Mouse (Mus musculus) lung, adult 2 months (tissue): ENCODE results near the gene Tsc22d3. TPM values are rescaled to one million over a fixed set of nuclear protein-coding genes. Genes with fewer than 3 reads are reported as not detected.

ENCODE experiments used
- DNase-seq: peaks from one replicate; pipeline ENCODE4 v3.0.0; 2022
- H3K4me1 ChIP-seq: fragments of 200-500 bp; 2 replicates; pipeline ENCODE4 v1.6.1; 2011; ENCODE audit warnings: low read length; ENCODE audit not compliant: control insufficient read depth, insufficient read depth
- H3K4me3 ChIP-seq: fragments of 200-500 bp; replicated peaks from 2 replicates; pipeline ENCODE3; 2011; ENCODE audit warnings: low read depth, mild to moderate bottlenecking, control low read depth, low read length; ENCODE audit errors: extremely low read depth
- CTCF ChIP-seq: fragments of 200-500 bp; IDR thresholded peaks from 2 replicates; pipeline ENCODE4 v1.5.1; 2011; ENCODE audit warnings: mild to moderate bottlenecking, low read length, control low read depth; ENCODE audit not compliant: insufficient read depth
- POLR2A ChIP-seq: fragments of 200-500 bp; IDR thresholded peaks from 2 replicates; pipeline ENCODE4 v1.6.1; 2011; ENCODE audit warnings: low read depth, mild to moderate bottlenecking, control low read depth, low read length, borderline replicate concordance; ENCODE audit errors: extremely low read depth
- WGBS: fragments of 180-500 bp; shearing (Covaris S2); methylation state at CpG from one replicate; pipeline ENCODE4 v1.1.7; 2018; 5-methylcytosine and 5-hydroxymethylcytosine counted together
- polyA plus RNA-seq: library from polyadenylated mRNA; depleted of rRNA; stranded (reverse); fragments of >200 nt; gene quantifications from 2 replicates; pipeline ENCODE4 v1.2.3, GENCODE M21; 2012

Gene Tsc22d3
- polyA plus RNA-seq, 1 experiment, result 128 TPM

DNA sequence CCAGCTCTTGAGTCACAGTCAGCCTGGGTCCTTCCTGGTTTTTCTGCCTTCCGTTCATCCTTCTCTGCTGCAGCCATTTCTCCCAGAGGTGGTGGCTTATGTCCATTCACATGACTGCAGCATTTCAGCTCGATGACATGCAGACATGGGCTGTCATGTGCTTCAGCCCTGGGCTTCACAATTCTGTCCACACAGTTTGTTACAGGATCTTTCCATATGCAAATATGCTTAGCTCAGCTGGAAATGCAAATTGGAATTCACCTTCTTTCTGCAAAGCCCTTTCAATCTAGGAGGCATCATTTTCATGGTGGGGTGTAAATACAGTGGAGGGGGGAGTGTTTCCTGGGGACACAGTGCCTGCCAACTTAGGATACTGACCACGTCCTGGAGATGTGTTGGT lies 66.2 kb downstream of the Tsc22d3 start:
- 71% methylated on average over 3 of the region's 3 CpGs for WGBS
- Histone ChIP-seq H3K4me3 (no peak overlapping the region), H3K4me1 (peaks cover 17% of the 10 kb centered on the region)
- DNase-seq, result no peak
- TF ChIP-seq POLR2A (no peak), CTCF (no peak)

DNA sequence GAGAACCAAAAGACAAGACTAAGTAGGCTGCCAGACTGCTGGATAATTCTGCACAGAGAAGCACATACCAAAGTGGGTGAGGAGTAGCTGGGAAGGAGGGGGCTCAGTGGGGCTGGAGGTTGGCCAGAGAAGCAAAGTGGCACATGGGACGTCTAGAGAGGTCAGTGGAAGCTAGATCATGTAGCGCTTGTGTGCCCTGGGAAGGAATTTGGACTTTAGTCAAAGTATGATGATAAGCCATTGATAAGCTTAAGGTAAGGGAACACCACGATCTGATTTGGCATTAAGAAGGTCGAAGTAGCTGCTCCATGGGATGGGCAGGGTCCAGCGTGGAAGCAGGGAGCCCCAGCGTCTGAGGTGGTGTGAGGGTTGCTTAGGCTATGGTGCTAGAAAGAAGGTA lies 68.1 kb downstream of the Tsc22d3 start:
- 72% methylated on average over 6 of the region's 6 CpGs for WGBS
- DNase-seq, result no peak
- Histone ChIP-seq H3K4me3 (no peak overlapping the region), H3K4me1 (peaks cover 12% of the 10 kb centered on the region)
- TF ChIP-seq CTCF, result no peak

DNA sequence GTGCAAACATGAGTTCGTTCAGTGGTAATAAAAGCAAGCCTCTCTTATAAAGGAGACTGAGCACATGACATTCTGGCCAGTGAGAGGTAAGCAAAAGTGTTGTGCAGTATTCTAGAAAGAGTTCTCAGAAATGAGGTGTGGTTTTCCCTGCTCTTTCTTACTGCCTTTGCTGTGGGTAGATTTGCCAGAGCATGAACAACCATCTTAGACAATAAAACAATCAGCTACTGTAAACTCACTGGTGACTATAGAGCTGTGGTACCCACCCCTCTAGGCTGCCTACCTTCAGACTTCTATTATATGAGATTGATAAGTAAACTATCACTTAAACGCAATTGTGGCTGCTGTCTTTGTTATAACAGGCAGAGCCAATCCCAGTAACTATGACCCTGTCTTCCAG lies 69.1 kb downstream of the Tsc22d3 start:
- 71% methylated on average over 2 of the region's 2 CpGs for WGBS
- TF ChIP-seq CTCF, result no peak
- TF ChIP-seq POLR2A, result no peak
- peaks cover 12% of the 10 kb centered on the region for H3K4me1 ChIP-seq
- H3K4me3 ChIP-seq, result no peak overlapping the region
- DNase-seq, result no peak

DNA sequence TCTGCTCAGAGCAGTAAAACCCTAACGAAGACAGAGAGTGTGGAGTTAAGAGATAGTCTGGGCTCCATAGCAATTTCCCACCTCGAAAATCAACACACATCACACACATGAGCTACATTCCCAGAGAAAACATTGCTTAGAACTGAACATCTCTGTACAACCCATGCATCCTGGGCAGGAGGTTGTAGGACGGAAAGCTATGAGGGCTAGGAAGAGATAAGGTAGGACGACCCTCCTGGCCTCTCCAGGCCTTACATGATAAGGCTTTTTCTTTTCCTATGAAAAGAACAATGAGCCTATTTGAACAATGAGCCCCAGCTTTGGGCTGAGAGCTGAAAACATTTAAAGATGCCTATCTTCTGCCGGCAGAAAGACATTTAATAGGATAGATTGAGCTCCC lies 69.8 kb downstream of the Tsc22d3 start:
- 72% methylated on average over 5 of the region's 5 CpGs for WGBS
- TF ChIP-seq POLR2A (no peak), CTCF (no peak)
- H3K4me1 ChIP-seq, result peaks cover 10% of the 10 kb centered on the region
- no peak for DNase-seq
- H3K4me3 ChIP-seq, result no peak overlapping the region

DNA sequence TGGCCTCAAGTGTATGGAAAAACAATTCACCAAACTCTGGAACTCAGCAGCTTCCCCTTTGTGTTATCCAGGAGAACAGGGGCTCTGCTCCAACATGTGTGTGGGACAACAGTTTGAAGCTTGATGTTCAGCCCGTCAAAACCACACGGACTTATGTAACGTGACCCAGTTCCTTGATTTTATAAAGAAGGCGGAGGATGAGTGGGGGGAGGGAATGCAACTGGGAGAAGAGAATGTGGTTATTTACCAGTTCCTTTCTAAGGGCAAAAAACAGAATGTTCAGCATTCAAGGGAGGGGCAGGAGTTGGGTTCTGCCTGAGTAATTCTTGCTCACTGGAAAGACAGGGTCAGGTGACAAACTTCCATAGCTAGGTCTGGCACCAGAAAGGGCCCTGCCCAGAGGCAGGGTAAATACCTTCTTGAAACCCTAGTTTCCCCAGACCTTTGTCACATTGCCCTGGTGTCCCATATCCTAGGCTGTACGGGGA lies 71.3 kb downstream of the Tsc22d3 start:
- Histone ChIP-seq H3K4me1 (peaks cover 8% of the 10 kb centered on the region), H3K4me3 (no peak overlapping the region)
- TF ChIP-seq POLR2A (no peak), CTCF (no peak)
- DNase-seq, result no peak
- 62% methylated on average over 5 of the region's 5 CpGs for WGBS

DNA sequence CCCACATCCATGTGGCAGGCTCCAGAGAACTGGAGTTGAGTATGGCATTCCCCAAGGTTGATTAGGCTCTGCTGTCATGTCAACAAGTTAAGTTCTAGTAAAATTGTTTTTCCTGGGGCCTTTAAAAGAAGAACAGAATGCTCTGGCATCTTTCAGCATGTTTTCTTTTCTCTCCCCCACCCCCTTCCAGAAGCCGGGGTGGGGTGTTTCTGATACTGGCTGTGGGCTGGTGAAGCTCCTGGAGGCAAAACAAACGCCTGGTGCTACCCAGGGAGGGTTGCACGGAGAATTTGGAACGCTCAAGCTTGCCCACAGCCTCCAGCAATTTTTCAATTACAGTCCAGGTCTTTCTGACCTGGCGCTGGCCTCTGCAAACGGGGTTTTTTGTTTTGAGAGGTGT lies 73.2 kb downstream of the Tsc22d3 start:
- WGBS, result 52% methylated on average over 6 of the region's 6 CpGs
- Histone ChIP-seq H3K4me3 (no peak overlapping the region), H3K4me1 (peaks cover 6% of the 10 kb centered on the region)
- TF ChIP-seq CTCF (no peak), POLR2A (no peak)
- DNase-seq, result no peak

DNA sequence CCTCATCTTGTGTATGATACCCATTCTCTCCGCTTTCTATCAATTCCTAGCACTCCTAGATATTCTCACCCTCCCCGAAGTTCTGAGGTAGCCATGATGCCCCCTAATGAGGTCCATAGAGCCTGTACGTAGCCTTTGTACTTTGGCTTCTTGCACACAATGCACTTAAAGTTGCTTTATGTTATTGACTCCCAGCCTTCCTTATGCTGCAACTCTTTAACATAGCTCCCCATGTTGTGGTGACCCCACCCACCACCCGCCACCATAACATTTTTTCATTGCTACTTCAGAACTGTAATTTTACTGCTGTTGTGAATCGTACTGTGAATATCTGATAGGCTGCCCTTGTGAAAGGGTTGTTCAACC lies 74.2 kb downstream of the Tsc22d3 start:
- H3K4me3 ChIP-seq, result no peak overlapping the region
- TF ChIP-seq POLR2A (no peak), CTCF (no peak)
- 89% methylated on average over 5 of the region's 5 CpGs for WGBS
- no peak for DNase-seq
- peaks cover 6% of the 10 kb centered on the region for H3K4me1 ChIP-seq

DNA sequence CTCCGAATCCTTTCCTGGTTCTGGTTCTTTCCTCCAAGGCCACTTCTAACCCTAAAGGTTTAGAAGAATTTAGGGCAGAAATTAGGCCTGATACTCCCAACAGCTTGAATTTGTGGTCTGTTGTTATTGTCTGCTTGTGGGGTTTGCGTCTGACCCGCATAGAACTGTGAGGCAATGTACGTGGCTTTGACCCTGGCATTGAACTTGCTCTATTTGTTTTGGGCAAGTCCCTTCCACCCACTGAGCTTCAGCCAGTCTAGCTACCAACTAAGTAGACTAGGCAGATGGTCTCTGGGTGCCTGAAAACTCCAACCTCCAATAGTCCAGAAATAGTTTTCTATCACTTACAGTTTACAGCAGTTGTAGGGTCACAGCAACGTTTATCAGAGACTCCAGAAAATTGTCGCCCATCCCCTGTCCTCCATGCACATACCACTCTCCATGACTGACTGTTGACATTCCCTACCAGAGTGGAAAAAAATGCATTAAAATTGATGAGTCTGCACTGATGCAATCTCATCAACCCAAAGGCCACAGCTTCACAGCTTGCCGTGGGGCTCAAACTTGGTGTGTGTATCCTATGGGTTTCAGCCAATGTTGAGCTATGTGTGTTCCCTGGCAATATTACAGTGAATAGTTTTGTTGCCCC lies 74.7 kb downstream of the Tsc22d3 start:
- DNase-seq, result no peak
- Histone ChIP-seq H3K4me3 (no peak overlapping the region), H3K4me1 (peaks cover 6% of the 10 kb centered on the region)
- TF ChIP-seq POLR2A, result no peak
- no peak for TF ChIP-seq CTCF
- WGBS, result 81% methylated on average over 7 of the region's 7 CpGs

DNA sequence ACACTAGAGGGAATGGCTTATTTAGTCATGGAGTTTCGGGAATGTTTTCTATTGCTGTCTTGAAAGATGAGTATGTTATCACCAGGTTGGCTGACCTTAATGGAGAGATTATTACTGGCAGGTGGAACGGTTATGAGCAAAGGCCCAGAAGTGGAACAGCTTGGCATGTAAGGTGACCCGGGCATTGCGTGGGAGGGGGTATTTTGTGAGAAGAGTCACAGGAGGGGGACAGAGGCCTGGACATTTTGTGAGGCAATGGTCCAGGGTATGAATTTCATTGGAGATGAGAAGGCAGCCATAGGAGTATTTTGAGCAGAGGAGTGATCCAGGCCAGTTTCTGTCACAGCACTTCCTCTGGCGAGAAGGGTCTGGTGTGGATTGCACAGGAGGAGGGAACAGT lies 76.2 kb downstream of the Tsc22d3 start:
- TF ChIP-seq CTCF (no peak), POLR2A (no peak)
- Histone ChIP-seq H3K4me1 (peaks cover 7% of the 10 kb centered on the region), H3K4me3 (no peak overlapping the region)
- DNase-seq, result no peak
- 88% methylated on average over 5 of the region's 5 CpGs for WGBS

DNA sequence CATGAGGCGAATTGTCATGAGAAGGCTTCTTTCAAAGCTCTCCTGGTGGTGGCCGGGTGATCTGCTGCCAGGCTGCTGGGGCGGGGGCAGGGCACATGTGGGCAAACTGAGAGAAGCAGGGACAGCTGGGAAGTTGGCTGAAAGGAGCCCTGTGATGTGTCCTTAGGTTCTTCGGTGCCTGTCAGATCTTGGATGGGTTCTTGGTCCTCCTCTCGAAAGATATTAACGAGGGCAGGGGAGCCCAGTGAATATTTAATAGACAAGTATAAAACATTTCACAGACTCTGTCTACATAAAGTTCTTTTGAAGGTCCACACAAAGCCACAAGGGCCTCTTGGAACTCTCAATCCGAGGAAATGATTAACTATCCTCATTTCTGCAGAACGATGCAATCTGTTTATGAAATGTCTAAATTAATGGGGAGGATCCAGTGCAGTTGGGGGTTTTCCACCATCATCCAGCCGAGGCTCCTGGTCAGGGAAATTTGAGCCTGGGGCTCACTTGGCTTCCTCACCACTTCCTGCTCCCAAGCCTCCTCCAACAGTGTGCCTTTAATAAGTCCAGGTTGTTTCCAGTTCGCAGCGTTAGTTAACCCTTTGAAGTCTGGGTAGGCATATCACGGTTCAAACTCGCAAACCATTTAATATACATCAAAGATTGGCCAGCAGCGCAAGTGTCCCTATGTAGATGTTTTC lies 78.2 kb downstream of the Tsc22d3 start:
- Histone ChIP-seq H3K4me3 (no peak overlapping the region), H3K4me1 (peaks cover 9% of the 10 kb centered on the region)
- no peak for DNase-seq
- TF ChIP-seq POLR2A (no peak), CTCF (no peak)
- 56% methylated on average over 14 of the region's 14 CpGs for WGBS
